Mouse (Mus musculus): ENCODE data around the gene Ipo13.
A peak's percentile ranks its signal among the peaks of the same experiment; 100 is the strongest.

DNA sequence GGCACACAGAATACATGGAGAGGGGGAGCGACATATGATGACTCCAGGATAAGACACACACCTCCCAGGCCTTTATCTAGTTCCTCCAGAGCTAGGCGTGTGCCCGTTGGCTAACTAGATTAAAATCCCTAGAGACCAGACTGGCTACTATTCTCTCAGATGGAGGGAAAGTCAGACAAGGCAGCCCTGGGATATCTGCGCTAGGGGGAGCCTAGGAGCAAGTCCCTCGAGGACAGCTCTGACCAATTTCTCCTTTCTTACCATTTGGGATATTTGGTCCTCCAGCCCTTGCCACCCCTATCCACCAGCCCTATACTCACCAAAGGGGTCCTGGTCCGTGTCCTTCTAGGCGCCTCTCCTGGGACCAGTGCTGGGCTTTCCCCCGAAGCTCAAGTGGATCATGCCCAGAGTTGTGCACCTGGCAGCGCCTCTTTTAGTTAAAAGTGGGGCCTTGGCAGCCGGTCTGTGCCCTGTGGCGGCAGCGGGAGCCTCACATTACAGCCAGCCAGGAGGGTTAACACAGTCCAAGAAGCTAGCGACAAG, 14.0 kb upstream of the Ipo13 start:
- TF ChIP-seq CTCF (conservative IDR thresholded peaks at IDR 0.05; ENCODE audit: insufficient read depth, insufficient read length, low read depth, low read length) (peak; percentile 70), POLR2A (IDR thresholded peaks at IDR 0.05; ENCODE audit: low read depth, low read length) (no peak)
